Mouse (Mus musculus) kidney, embryonic 14.5 days (tissue): ENCODE measurements around the gene Snx29. TPM values are rescaled to one million over a fixed set of nuclear protein-coding genes. Genes with fewer than 3 reads are reported as not detected.
"Not testable (repeated sequence)": the region's sequence is repeated elsewhere in the genome, so short reads cannot be mapped to it uniquely, and the experiment has no call there.

Experiments used
- ATAC-seq: fragments of 200-750 bp; cut with Nextera tagmentation; 2 replicates; pipeline ENCODE4 v1.8.0; 2017; ENCODE audit warnings: moderate number of reproducible peaks, mild to moderate bottlenecking, moderate TSS enrichment, moderate library complexity; ENCODE audit not compliant: low FRiP score, low TSS enrichment
- H3K27ac ChIP-seq: fragments of 300-500 bp; sonication (generic); 2 replicates; pipeline ENCODE4 v1.5.1; 2014; ENCODE audit warnings: low read depth, mild to moderate bottlenecking, low read length, moderate library complexity, mixed read lengths
- H3K27me3 ChIP-seq: fragments of 300-500 bp; sonication (generic); 2 replicates; pipeline ENCODE4 v1.6.1; 2014; ENCODE audit warnings: mild to moderate bottlenecking, low read length; ENCODE audit not compliant: control insufficient read depth, insufficient read depth
- H3K36me3 ChIP-seq: fragments of 300-500 bp; sonication (generic); 2 replicates; pipeline ENCODE4 v1.6.1; 2014; ENCODE audit warnings: low read length, mixed read lengths; ENCODE audit not compliant: control insufficient read depth, insufficient read depth
- H3K4me1 ChIP-seq: fragments of 300-500 bp; sonication (generic); 2 replicates; pipeline ENCODE4 v1.6.1; 2014; ENCODE audit warnings: low read length, mixed read lengths; ENCODE audit not compliant: control insufficient read depth, insufficient read depth
- H3K4me2 ChIP-seq: fragments of 300-500 bp; sonication (generic); replicated peaks from 2 replicates; pipeline ENCODE4 v1.6.1; 2014; ENCODE audit warnings: low read depth, mild to moderate bottlenecking, low read length
- H3K4me3 ChIP-seq: fragments of 300-500 bp; sonication (generic); 2 replicates; pipeline ENCODE4 v1.5.1; 2014; ENCODE audit warnings: mild to moderate bottlenecking, low read length
- H3K9ac ChIP-seq: fragments of 300-500 bp; sonication (generic); 2 replicates; pipeline ENCODE4 v1.6.1; 2014; ENCODE audit warnings: low read depth, mild to moderate bottlenecking, low read length, moderate library complexity
- H3K9me3 ChIP-seq: fragments of 300-500 bp; sonication (generic); 2 replicates; pipeline ENCODE4 v1.6.1; 2016; ENCODE audit warnings: low read length; ENCODE audit not compliant: control insufficient read depth
- WGBS: fragments of 180-500 bp; shearing (Covaris S2); extraction: QIAGEN DNeasy Blood & Tissue Kit; methylation state at CpG from one replicate; pipeline ENCODE4 v1.1.7; 2014; 5-methylcytosine and 5-hydroxymethylcytosine counted together
- polyA plus RNA-seq: library from polyadenylated mRNA; unstranded; fragments of >200 nt; fragmentation: Nextera tagmentation; extraction: Ambion mirVana; gene quantifications from 2 replicates; pipeline ENCODE4 v1.2.1, GENCODE M21; 2014

Gene Snx29
- polyA plus RNA-seq, 1 experiment from 2014 or later: 17.7 TPM

GRCm38 (mm10) chr16:11565126-11565525 is 242.4 kb downstream of the Snx29 start:
- no peak overlapping the region for H3K4me2 ChIP-seq
- no peak for ATAC-seq
- no peak overlapping the region for H3K9ac ChIP-seq
- H3K9me3 ChIP-seq: no peaks in the 10 kb centered on the region
- no peaks in the 10 kb centered on the region for H3K27me3 ChIP-seq
- no peaks in the 10 kb centered on the region for H3K36me3 ChIP-seq
- H3K4me3 ChIP-seq: no peak overlapping the region
- WGBS: 68% methylated on average over 11 of the region's 11 CpGs
- H3K27ac ChIP-seq: no peak overlapping the region
- no peaks in the 10 kb centered on the region for H3K4me1 ChIP-seq

GRCm38 (mm10) chr16:11567594-11567993 is 244.9 kb downstream of the Snx29 start:
- Histone ChIP-seq H3K27me3 (no peaks in the 10 kb centered on the region), H3K4me2 (no peak overlapping the region), H3K36me3 (no peaks in the 10 kb centered on the region), H3K27ac (no peak overlapping the region), H3K4me3 (no peak overlapping the region), H3K9me3 (no peaks in the 10 kb centered on the region), H3K9ac (no peak overlapping the region), H3K4me1 (no peaks in the 10 kb centered on the region)
- no peak for ATAC-seq
- WGBS: 83% methylated on average over 3 of the region's 3 CpGs

GRCm38 (mm10) chr16:11568095-11568494 is 245.4 kb downstream of the Snx29 start:
- Histone ChIP-seq H3K9ac (no peak overlapping the region), H3K4me3 (no peak overlapping the region), H3K9me3 (no peaks in the 10 kb centered on the region), H3K4me1 (no peaks in the 10 kb centered on the region), H3K4me2 (no peak overlapping the region), H3K27ac (no peak overlapping the region), H3K36me3 (no peaks in the 10 kb centered on the region), H3K27me3 (no peaks in the 10 kb centered on the region)
- 70% methylated on average over 4 of the region's 4 CpGs for WGBS
- ATAC-seq: no peak

GRCm38 (mm10) chr16:11568601-11569000 is 245.9 kb downstream of the Snx29 start:
- H3K4me3 ChIP-seq: no peak overlapping the region
- no peak overlapping the region for H3K4me2 ChIP-seq
- no peaks in the 10 kb centered on the region for H3K4me1 ChIP-seq
- ATAC-seq: no peak
- H3K27me3 ChIP-seq: no peaks in the 10 kb centered on the region
- no peaks in the 10 kb centered on the region for H3K36me3 ChIP-seq
- no peak overlapping the region for H3K27ac ChIP-seq
- no peaks in the 10 kb centered on the region for H3K9me3 ChIP-seq
- H3K9ac ChIP-seq: no peak overlapping the region

- no peak overlapping the region for H3K27ac ChIP-seq
- H3K36me3 ChIP-seq: no peaks in the 10 kb centered on the region
- no peaks in the 10 kb centered on the region for H3K9me3 ChIP-seq
- ATAC-seq: no peak
- WGBS: 78% methylated on average over 6 of the region's 6 CpGs
- no peaks in the 10 kb centered on the region for H3K27me3 ChIP-seq
- H3K4me1 ChIP-seq: no peaks in the 10 kb centered on the region
- no peak overlapping the region for H3K4me2 ChIP-seq
- no peak overlapping the region for H3K4me3 ChIP-seq
- no peak overlapping the region for H3K9ac ChIP-seq
These were observed 246.4 kb downstream of the Snx29 start for GRCm38 (mm10) chr16:11569127-11569526.

- Histone ChIP-seq H3K4me2 (no peak overlapping the region), H3K9ac (no peak overlapping the region), H3K9me3 (no peaks in the 10 kb centered on the region), H3K4me1 (no peaks in the 10 kb centered on the region), H3K27ac (no peak overlapping the region), H3K4me3 (no peak overlapping the region), H3K36me3 (no peaks in the 10 kb centered on the region), H3K27me3 (no peaks in the 10 kb centered on the region)
- no peak for ATAC-seq
- WGBS: 91% methylated on average over 2 of the region's 2 CpGs
These were observed 247.4 kb downstream of the Snx29 start for GRCm38 (mm10) chr16:11570072-11570471.

GRCm38 (mm10) chr16:11574517-11574916 is 251.8 kb downstream of the Snx29 start:
- Histone ChIP-seq H3K27me3 (no peaks in the 10 kb centered on the region), H3K9ac (no peak overlapping the region), H3K4me1 (no peaks in the 10 kb centered on the region), H3K4me3 (no peak overlapping the region), H3K36me3 (no peaks in the 10 kb centered on the region), H3K27ac (no peak overlapping the region), H3K9me3 (no peaks in the 10 kb centered on the region), H3K4me2 (no peak overlapping the region)
- ATAC-seq: no peak
- WGBS: 75% methylated on average over 3 of the region's 3 CpGs

- WGBS: 57% methylated on average over 3 of the region's 3 CpGs
- not testable (repeated sequence) for H3K9me3 ChIP-seq, H3K4me2 ChIP-seq, H3K27ac ChIP-seq, H3K9ac ChIP-seq, H3K4me1 ChIP-seq, ATAC-seq, H3K27me3 ChIP-seq, H3K36me3 ChIP-seq, H3K4me3 ChIP-seq
These were observed 253.0 kb downstream of the Snx29 start for GRCm38 (mm10) chr16:11575733-11576132.

GRCm38 (mm10) chr16:11577541-11578255 is 255.0 kb downstream of the Snx29 start:
- ATAC-seq: no peak
- WGBS: 68% methylated on average over 3 of the region's 3 CpGs
- H3K9ac ChIP-seq: no peak overlapping the region
- no peaks in the 10 kb centered on the region for H3K9me3 ChIP-seq
- H3K27ac ChIP-seq: no peak overlapping the region
- H3K27me3 ChIP-seq: no peaks in the 10 kb centered on the region
- H3K4me3 ChIP-seq: no peak overlapping the region
- H3K4me2 ChIP-seq: no peak overlapping the region
- H3K36me3 ChIP-seq: no peaks in the 10 kb centered on the region
- H3K4me1 ChIP-seq: no peaks in the 10 kb centered on the region
